In genomic region chr5:147269926-147270672, GRCm38 (mm10) we compare ENCODE assay signal across 10 mouse cellular contexts. TPM values are rescaled to one million over a fixed set of nuclear protein-coding genes. Genes with fewer than 3 reads are reported as not detected.
A peak's percentile ranks its signal among the peaks of the same experiment; 100 is the strongest.
DNase-seq lines count a peak whose midpoint lies in the region; ATAC-seq and TF ChIP-seq lines count a peak whose summit lies in the region.
"Had no signal": no experiment of that assay in that cellular context is flagged by ENCODE, and none has a peak within 500 bp of the region (broad histone marks: within the 10 kb centered on the region; RNA-seq: fewer than 3 reads in every experiment).

Gene Pdx1 (plus strand): TSS chr5:147269959.

- no peak for DNase-seq in heart, postnatal 14 days
- DNase-seq in neural tube, embryonic 10.5 days (ENCODE audit: extremely low spot score, low spot score): peak; percentile 63
- peak; percentile 69 for DNase-seq in limb, embryonic 10.5 days (ENCODE audit: low spot score)
- DNase-seq in stomach, postnatal 0 days (ENCODE audit: low spot score): peak; percentile 77
- no peak for DNase-seq in cerebellum, adult 2 months
- no peak for DNase-seq in lung, postnatal 25 days (ENCODE audit: low spot score)

- H3K9me3 ChIP-seq in heart, embryonic 14.5 days (ENCODE audit: control insufficient read depth, low read length): no peaks in the 10 kb centered on the region
- H3K9me3 ChIP-seq in neural tube, embryonic 15.5 days (replicated peaks): no peaks in the 10 kb centered on the region
- H3K9me3 ChIP-seq in limb, embryonic 10.5 days (replicated peaks): no peaks in the 10 kb centered on the region
- no peaks in the 10 kb centered on the region for H3K9me3 ChIP-seq in stomach, postnatal 0 days (ENCODE audit: control insufficient read depth, low read length)

- no peaks in the 10 kb centered on the region for H3K36me3 ChIP-seq in heart, embryonic 14.5 days (ENCODE audit: control insufficient read depth, insufficient read depth, low read length)
- H3K36me3 ChIP-seq in neural tube, embryonic 15.5 days: no peaks in the 10 kb centered on the region
- H3K36me3 ChIP-seq in limb, embryonic 10.5 days: no peaks in the 10 kb centered on the region
- H3K36me3 ChIP-seq in stomach, postnatal 0 days (ENCODE audit: control insufficient read depth, insufficient read depth, low read length): no peaks in the 10 kb centered on the region

- H3K27me3 ChIP-seq in heart, embryonic 14.5 days (ENCODE audit: control insufficient read depth, insufficient read depth, low read length): peaks cover 97% of the 10 kb centered on the region
- peaks cover 93% of the 10 kb centered on the region for H3K27me3 ChIP-seq in neural tube, embryonic 15.5 days (replicated peaks)
- H3K27me3 ChIP-seq in limb, embryonic 10.5 days (ENCODE audit: low read depth, poor library complexity, severe bottlenecking): peaks cover 100% of the 10 kb centered on the region
- H3K27me3 ChIP-seq in stomach, postnatal 0 days (ENCODE audit: control insufficient read depth, insufficient read depth, low read length): peaks cover 26% of the 10 kb centered on the region
- H3K27me3 ChIP-seq in cerebellum, adult 2 months (ENCODE audit: control insufficient read depth, insufficient read depth, low read length): peaks cover 11% of the 10 kb centered on the region

- H3K9ac ChIP-seq in heart, embryonic 14.5 days (ENCODE audit: low read length): no peak within 1 kb of the TSS
- no peak within 1 kb of the TSS for H3K9ac ChIP-seq in neural tube, embryonic 15.5 days (replicated peaks)
- peak within 1 kb of the TSS; percentile 51 for H3K9ac ChIP-seq in stomach, postnatal 0 days (ENCODE audit: low read length)

- ATAC-seq in heart, embryonic 14.5 days (ENCODE audit: insufficient number of reproducible peaks, insufficient read depth, low FRiP score, low read depth): no peak
- no peak for ATAC-seq in neural tube, embryonic 15.5 days (ENCODE audit: low FRiP score)
- ATAC-seq in stomach, postnatal 0 days (ENCODE audit: low FRiP score, low TSS enrichment): peak; percentile 94
- ATAC-seq: forebrain, embryonic 14.5 days had no signal

- H3K4me2 ChIP-seq in heart, embryonic 14.5 days (ENCODE audit: low read length): peak within 1 kb of the TSS; percentile 38
- no peak within 1 kb of the TSS for H3K4me2 ChIP-seq in neural tube, embryonic 15.5 days
- peak within 1 kb of the TSS; percentile 27; the same call in 1 of the 2 replicates for H3K4me2 ChIP-seq in stomach, postnatal 0 days (replicated peaks; ENCODE audit: low read depth)

- WGBS in heart, embryonic 14.5 days: under 1% methylated on average over 44 of the region's 44 CpGs
- under 1% methylated on average over 44 of the region's 44 CpGs for WGBS in neural tube, embryonic 15.5 days
- under 1% methylated on average over 44 of the region's 44 CpGs for WGBS in limb, embryonic 10.5 days
- WGBS in stomach, postnatal 0 days: 1% methylated on average over 42 of the region's 44 CpGs
- under 1% methylated on average over 44 of the region's 44 CpGs for WGBS in cerebellum, adult 2 months

- intact Hi-C loops in heart, postnatal 14 days (cut with DNase I): no loop called here

- no peak for TF ChIP-seq CTCF in stomach, postnatal 0 days (IDR thresholded peaks at IDR 0.05; ENCODE audit: low read depth)
- no peak for TF ChIP-seq CTCF in cerebellum, adult 2 months (IDR thresholded peaks at IDR 0.05; ENCODE audit: borderline replicate concordance, insufficient read depth, low read depth, low read length)

- H3K4me3 ChIP-seq in heart, embryonic 14.5 days (ENCODE audit: control insufficient read depth in 1 of 2, insufficient read depth in 1 of 2, low read depth in 1 of 2, low read length in 2 of 2): peak within 1 kb of the TSS in 1 of 2 experiments; percentile 23; a peak in 2 of 4 replicates
- H3K4me3 ChIP-seq in neural tube, embryonic 15.5 days (replicated peaks): no peak within 1 kb of the TSS
- H3K4me3 ChIP-seq in limb, embryonic 10.5 days: peak within 1 kb of the TSS; percentile 25
- peak within 1 kb of the TSS; percentile 28 for H3K4me3 ChIP-seq in stomach, postnatal 0 days (ENCODE audit: low read depth, low read length)
- no peak within 1 kb of the TSS for H3K4me3 ChIP-seq in cerebellum, adult 2 months (replicated peaks; ENCODE audit: insufficient read depth, low read depth, low read length)

- no peak for TF ChIP-seq POLR2A in cerebellum, adult 2 months (IDR thresholded peaks at IDR 0.05; ENCODE audit: borderline replicate concordance, insufficient read depth, low read length)

- TF ChIP-seq EP300 in stomach, postnatal 0 days (optimal IDR thresholded peaks at IDR 0.05): no peak

- H3K27ac ChIP-seq in heart, embryonic 14.5 days (replicated peaks in 1 of 2; ENCODE audit: control insufficient read depth in 1 of 2, insufficient read depth in 1 of 2, low read depth in 2 of 2, low read length in 2 of 2): no peak within 1 kb of the TSS
- H3K27ac ChIP-seq in neural tube, embryonic 15.5 days (replicated peaks): no peak within 1 kb of the TSS
- H3K27ac ChIP-seq in limb, embryonic 10.5 days: no peak within 1 kb of the TSS
- peak within 1 kb of the TSS; percentile 18; the same call in 1 of the 2 replicates for H3K27ac ChIP-seq in stomach, postnatal 0 days (replicated peaks)
- H3K27ac ChIP-seq in cerebellum, adult 2 months (ENCODE audit: insufficient read depth, low read length): no peak within 1 kb of the TSS

- H3K4me1 ChIP-seq in heart, embryonic 14.5 days (ENCODE audit: control insufficient read depth in 2 of 2, insufficient read depth in 2 of 2, low read length in 2 of 2): no peaks in the 10 kb centered on the region; a peak in 1 of 4 replicates
- H3K4me1 ChIP-seq in neural tube, embryonic 15.5 days: no peaks in the 10 kb centered on the region
- H3K4me1 ChIP-seq in limb, embryonic 10.5 days: peaks cover 10% of the 10 kb centered on the region
- H3K4me1 ChIP-seq in stomach, postnatal 0 days (replicated peaks; ENCODE audit: control insufficient read depth, insufficient read depth): no peaks in the 10 kb centered on the region
- H3K4me1 ChIP-seq in cerebellum, adult 2 months (ENCODE audit: control insufficient read depth, insufficient read depth, low read length): no peaks in the 10 kb centered on the region

RNA-seq across cellular contexts. Expression of gene Pdx1, which starts in this region (rescaled TPM):
- not detected in 2 replicates for polyA plus RNA-seq in heart, embryonic 14.5 days (2014; fragmentation: Nextera tagmentation; extraction: Ambion mirVana)
- total RNA-seq in heart, postnatal 14 days (2021): not detected
- polyA plus RNA-seq in neural tube, embryonic 15.5 days (2015; fragmentation: Nextera tagmentation; extraction: Ambion mirVana): not detected in 2 replicates
- not detected in 2 replicates for polyA plus RNA-seq in limb, embryonic 10.5 days (2016; fragmentation: Nextera tagmentation; extraction: Ambion mirVana)
- 3.0 and 3.6 TPM in 2 replicates for polyA plus RNA-seq in stomach, postnatal 0 days (2015; fragmentation: Nextera tagmentation; extraction: Ambion mirVana)
- not detected in 2 replicates for polyA plus RNA-seq in cerebellum, adult 2 months (2012; rRNA removed)
- total RNA-seq: MEL had no signal
- polyA plus RNA-seq: forebrain, embryonic 14.5 days had no signal

Comparison
In these comparisons a context has a peak if more than half of its experiments do, and no peak if none do; other contexts are left out.
1. Peak in DNase-seq and H3K4me3 ChIP-seq in limb, embryonic 10.5 days; RNA of the gene not detected or under 1 TPM.
2. DNase-seq: peak in neural tube, embryonic 10.5 days (single experiment) and stomach, postnatal 0 days (single experiment); none in heart, postnatal 14 days (0 of 2), cerebellum, adult 2 months (0 of 2) and lung, postnatal 25 days (single experiment).